Mouse (Mus musculus): ENCODE results near the gene Ppip5k2. TPM values are rescaled to one million over a fixed set of nuclear protein-coding genes. Genes with fewer than 3 reads are reported as not detected.

Gene Ppip5k2
- polyA plus RNA-seq, 1 experiment from 2014 or later: 32.8 TPM

- ChIA-PET CTCF (no interaction called here), POLR2A (no interaction called here)
- TF ChIP-seq CTCF (IDR thresholded peaks at IDR 0.05): no peak
- ATAC-seq: no peak
- in situ Hi-C loops (cut with MboI; ENCODE audit: low pct_unique_long_range_greater_than_20kb): no loop called here
- DNase-seq (ENCODE audit: low read depth, low spot score): no peak
- H3K27me3 ChIP-seq: no peaks in the 10 kb centered on the region
Measured at GRCm38 (mm10) chr1:97714334-97714868, 55.8 kb downstream of the Ppip5k2 start.

GRCm38 (mm10) chr1:97710520-97710919, 59.7 kb downstream of the Ppip5k2 start:
- no peak for TF ChIP-seq CTCF (IDR thresholded peaks at IDR 0.05)
- ChIA-PET POLR2A (no interaction called here), CTCF (interaction anchor here (0.7 kb wide), 1 partner anchor 10 kb away, joined by 3 read pairs; no protein-coding TSS in a partner anchor)
- in situ Hi-C loops (cut with MboI; ENCODE audit: low pct_unique_long_range_greater_than_20kb): no loop called here
- no peaks in the 10 kb centered on the region for H3K27me3 ChIP-seq
- ATAC-seq (no peak), DNase-seq (ENCODE audit: low read depth, low spot score) (no peak)

- no peak for DNase-seq (ENCODE audit: low read depth, low spot score)
- in situ Hi-C loops (cut with MboI; ENCODE audit: low pct_unique_long_range_greater_than_20kb): no loop called here
- H3K27me3 ChIP-seq: no peaks in the 10 kb centered on the region
- no peak for ATAC-seq
- CTCF ChIA-PET: interaction anchor here (1.6 kb wide), 1 partner anchor 16 kb away, joined by 7 read pairs; no protein-coding TSS in a partner anchor
- POLR2A ChIA-PET: no interaction called here
- TF ChIP-seq CTCF (IDR thresholded peaks at IDR 0.05): no peak
Measured at GRCm38 (mm10) chr1:97705389-97705788, 64.8 kb downstream of the Ppip5k2 start.

GRCm38 (mm10) chr1:97704646-97705045, 65.6 kb downstream of the Ppip5k2 start:
- no peak for DNase-seq (ENCODE audit: low read depth, low spot score)
- no peak for TF ChIP-seq CTCF (IDR thresholded peaks at IDR 0.05)
- ChIA-PET CTCF (interaction anchor here (1.6 kb wide), 1 partner anchor 15 kb away, joined by 7 read pairs; no protein-coding TSS in a partner anchor), POLR2A (no interaction called here)
- ATAC-seq: no peak
- in situ Hi-C loops (cut with MboI; ENCODE audit: low pct_unique_long_range_greater_than_20kb): no loop called here
- no peaks in the 10 kb centered on the region for H3K27me3 ChIP-seq

GRCm38 (mm10) chr1:97698956-97699570, 71.1 kb downstream of the Ppip5k2 start:
- ATAC-seq: no peak
- POLR2A ChIA-PET: no interaction called here
- in situ Hi-C loops (cut with MboI; ENCODE audit: low pct_unique_long_range_greater_than_20kb): loop anchor here (10.0 to 25.0 kb wide), 3 partner anchors 212 to 854 kb away; no protein-coding TSS in a partner anchor
- H3K27me3 ChIP-seq: peaks cover 7% of the 10 kb centered on the region
- CTCF ChIA-PET: no interaction called here
- TF ChIP-seq CTCF (IDR thresholded peaks at IDR 0.05): no peak
- DNase-seq (ENCODE audit: low read depth, low spot score): no peak

GRCm38 (mm10) chr1:97697273-97697672, 72.9 kb downstream of the Ppip5k2 start:
- CTCF ChIA-PET: interaction anchor here (0.9 kb wide), 1 partner anchor 34 kb away, joined by 4 read pairs; no protein-coding TSS in a partner anchor
- peaks cover 9% of the 10 kb centered on the region for H3K27me3 ChIP-seq
- TF ChIP-seq CTCF (IDR thresholded peaks at IDR 0.05): no peak
- ATAC-seq (no peak), DNase-seq (ENCODE audit: low read depth, low spot score) (no peak)
- POLR2A ChIA-PET: no interaction called here
- in situ Hi-C loops (cut with MboI; ENCODE audit: low pct_unique_long_range_greater_than_20kb): loop anchor here (10.0 to 25.0 kb wide), 3 partner anchors 210 to 852 kb away; no protein-coding TSS in a partner anchor

GRCm38 (mm10) chr1:97693825-97694224, 76.4 kb downstream of the Ppip5k2 start:
- H3K27me3 ChIP-seq: peaks cover 12% of the 10 kb centered on the region
- TF ChIP-seq CTCF (IDR thresholded peaks at IDR 0.05): no peak
- ChIA-PET CTCF (no interaction called here), POLR2A (no interaction called here)
- DNase-seq (ENCODE audit: low read depth, low spot score): no peak
- ATAC-seq: no peak
- in situ Hi-C loops (cut with MboI; ENCODE audit: low pct_unique_long_range_greater_than_20kb): loop anchor here (5.0 to 25.0 kb wide), 4 partner anchors 207 to 849 kb away; no protein-coding TSS in a partner anchor

- TF ChIP-seq CTCF (IDR thresholded peaks at IDR 0.05): peak; percentile 86
- in situ Hi-C loops (cut with MboI; ENCODE audit: low pct_unique_long_range_greater_than_20kb): loop anchor here (25.0 kb wide), 2 partner anchors 201 to 451 kb away; no protein-coding TSS in a partner anchor
- H3K27me3 ChIP-seq: peaks cover 5% of the 10 kb centered on the region
- ATAC-seq (peak; percentile 62), DNase-seq (ENCODE audit: low read depth, low spot score) (no peak)
- CTCF ChIA-PET: interaction anchor here (0.6 to 1.5 kb wide), 10 partner anchors 8 to 118 kb away, joined by 3 to 4 read pairs (median 3); no protein-coding TSS in a partner anchor
- POLR2A ChIA-PET: interaction anchor here (1.0 kb wide), 1 partner anchor 96 kb away, joined by 4 read pairs; no protein-coding TSS in a partner anchor
Measured at GRCm38 (mm10) chr1:97688756-97689155, 81.5 kb downstream of the Ppip5k2 start.

- ChIA-PET CTCF (interaction anchor here (0.7 kb wide), 1 partner anchor 12 kb away, joined by 3 read pairs; no protein-coding TSS in a partner anchor), POLR2A (no interaction called here)
- DNase-seq (ENCODE audit: low read depth, low spot score) (no peak), ATAC-seq (no peak)
- in situ Hi-C loops (cut with MboI; ENCODE audit: low pct_unique_long_range_greater_than_20kb): loop anchor here (25.0 kb wide), 2 partner anchors 189 to 439 kb away; no protein-coding TSS in a partner anchor
- no peak for TF ChIP-seq CTCF (IDR thresholded peaks at IDR 0.05)
- H3K27me3 ChIP-seq: no peaks in the 10 kb centered on the region
Measured at GRCm38 (mm10) chr1:97676526-97677177, 93.6 kb downstream of the Ppip5k2 start.

GRCm38 (mm10) chr1:97676115-97676514, 94.1 kb downstream of the Ppip5k2 start:
- no peak for ATAC-seq
- H3K27me3 ChIP-seq: no peaks in the 10 kb centered on the region
- ChIA-PET CTCF (interaction anchor here (0.7 kb wide), 1 partner anchor 13 kb away, joined by 3 read pairs; no protein-coding TSS in a partner anchor), POLR2A (no interaction called here)
- in situ Hi-C loops (cut with MboI; ENCODE audit: low pct_unique_long_range_greater_than_20kb): loop anchor here (25.0 kb wide), 2 partner anchors 189 to 439 kb away; no protein-coding TSS in a partner anchor
- no peak for TF ChIP-seq CTCF (IDR thresholded peaks at IDR 0.05)
- no peak for DNase-seq (ENCODE audit: low read depth, low spot score)
